Mouse (Mus musculus) hindbrain, embryonic 12.5 days (tissue): ENCODE results near the gene Vmn1r236. TPM values are rescaled to one million over a fixed set of nuclear protein-coding genes. Genes with fewer than 3 reads are reported as not detected.

ENCODE experiments used
- ATAC-seq: fragments of 200-750 bp; cut with Nextera tagmentation; 2 replicates; pipeline ENCODE4 v1.8.0; 2017; ENCODE audit warnings: moderate TSS enrichment; ENCODE audit not compliant: low FRiP score
- H3K27ac ChIP-seq: fragments of 300-500 bp; sonication (generic); 2 replicates; pipeline ENCODE4 v1.5.1; 2016; ENCODE audit warnings: mild to moderate bottlenecking
- H3K27me3 ChIP-seq: fragments of 300-500 bp; sonication (generic); 2 replicates; pipeline ENCODE4 v1.6.1; 2016; ENCODE audit warnings: mild to moderate bottlenecking
- H3K36me3 ChIP-seq: fragments of 300-500 bp; sonication (generic); 2 replicates; pipeline ENCODE4 v1.6.1; 2016; ENCODE audit warnings: mild to moderate bottlenecking
- H3K4me1 ChIP-seq: fragments of 300-500 bp; sonication (generic); 2 replicates; pipeline ENCODE4 v1.6.1; 2016
- H3K4me2 ChIP-seq: fragments of 300-500 bp; sonication (generic); replicated peaks from 2 replicates; pipeline ENCODE4 v1.6.1; 2016; ENCODE audit warnings: mild to moderate bottlenecking
- H3K4me3 ChIP-seq: fragments of 300-500 bp; sonication (generic); 2 replicates; pipeline ENCODE4 v1.5.1; 2016; ENCODE audit warnings: mild to moderate bottlenecking
- H3K9ac ChIP-seq: fragments of 300-500 bp; sonication (generic); 2 replicates; pipeline ENCODE4 v1.6.1; 2016; ENCODE audit warnings: mild to moderate bottlenecking, moderate library complexity
- H3K9me3 ChIP-seq: fragments of 300-500 bp; sonication (generic); replicated peaks from 2 replicates; pipeline ENCODE4 v1.6.1; 2016; ENCODE audit warnings: mild to moderate bottlenecking
- WGBS: fragments of 180-500 bp; shearing (Covaris S2); methylation state at CpG from one replicate; pipeline ENCODE4 v1.1.7; 2016; 5-methylcytosine and 5-hydroxymethylcytosine counted together
- microRNA-seq: library from miRNA; unstranded; fragments of <30 nt; microRNA quantifications from one replicate; pipeline ENCODE4, GENCODE M21; 2017
- polyA plus RNA-seq: library from polyadenylated mRNA; unstranded; fragments of >200 nt; fragmentation: Nextera tagmentation; extraction: Ambion mirVana; gene quantifications from 2 replicates; pipeline ENCODE4 v1.2.1, GENCODE M21; 2016

Gene Vmn1r236
- not detected in 2 replicates for polyA plus RNA-seq

DNA sequence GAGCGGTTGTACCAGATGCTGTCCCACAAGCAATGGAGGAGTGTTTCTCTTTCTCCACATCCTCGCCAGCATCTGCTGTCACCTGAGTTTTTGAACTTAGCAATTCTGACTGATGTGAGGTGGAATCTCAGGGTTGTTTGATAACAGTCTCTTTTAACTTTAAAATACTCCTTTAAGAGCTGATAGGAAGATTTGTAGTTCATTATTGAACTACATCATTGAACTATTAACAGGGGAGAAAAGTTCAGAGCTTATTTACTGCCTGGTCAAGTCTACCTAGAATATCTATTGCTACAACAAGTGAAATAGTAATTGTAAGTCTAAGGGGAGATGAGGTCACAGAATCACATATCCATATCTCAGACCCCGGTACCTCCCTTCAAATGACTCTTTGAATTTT, at the start of gene Vmn1r236:
Vmn1r236 (plus strand) TSS at position 301 of the 400 bp plus-strand sequence.
- ATAC-seq = no peak
- no peaks in the 10 kb centered on the region for H3K9me3 ChIP-seq
- H3K4me2 ChIP-seq = no peak within 1 kb of the TSS
- 73% methylated on average over 3 of the region's 3 CpGs for WGBS
- H3K9ac ChIP-seq = no peak within 1 kb of the TSS
- no peak within 1 kb of the TSS for H3K4me3 ChIP-seq
- H3K27me3 ChIP-seq = no peaks in the 10 kb centered on the region
- no peak within 1 kb of the TSS for H3K27ac ChIP-seq
- H3K36me3 ChIP-seq = no peaks in the 10 kb centered on the region
- no peaks in the 10 kb centered on the region for H3K4me1 ChIP-seq

DNA sequence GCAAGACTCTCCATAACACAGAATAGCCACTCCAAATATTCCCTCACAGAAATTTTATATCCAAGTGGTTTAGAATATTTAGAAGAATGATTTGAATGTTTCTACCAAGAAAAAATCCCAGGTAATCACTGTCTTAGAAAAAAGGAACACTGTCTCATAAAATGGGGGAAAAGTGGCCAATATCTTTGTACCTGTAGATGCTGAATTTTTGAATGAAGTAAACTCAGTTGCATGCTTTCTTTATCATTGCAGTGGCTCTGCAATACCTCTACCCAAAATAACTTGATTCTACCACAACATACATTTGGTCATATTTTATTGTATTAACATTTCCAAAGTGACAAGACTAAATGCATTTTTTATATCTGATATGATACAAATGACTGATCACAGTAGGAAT, 26.6 kb upstream of the Vmn1r236 start, which contains the start of gene Vmn1r235:
Vmn1r235 (plus strand) TSS at position 301 of the 400 bp plus-strand sequence.
- no peak for ATAC-seq
- no peaks in the 10 kb centered on the region for H3K36me3 ChIP-seq
- H3K27ac ChIP-seq = no peak within 1 kb of the TSS
- no peaks in the 10 kb centered on the region for H3K4me1 ChIP-seq
- no peak within 1 kb of the TSS for H3K4me2 ChIP-seq
- H3K4me3 ChIP-seq = no peak within 1 kb of the TSS
- H3K9me3 ChIP-seq = no peaks in the 10 kb centered on the region; the same call in 1 of the 2 replicates
- no peaks in the 10 kb centered on the region for H3K27me3 ChIP-seq
- no peak within 1 kb of the TSS for H3K9ac ChIP-seq

- WGBS = 12% methylated on average over 4 of the region's 4 CpGs
- no peaks in the 10 kb centered on the region for H3K27me3 ChIP-seq
- ATAC-seq = no peak
- H3K9ac ChIP-seq = no peak overlapping the region; the same call in 1 of the 2 replicates
- H3K9me3 ChIP-seq = no peaks in the 10 kb centered on the region
- no peak overlapping the region for H3K4me2 ChIP-seq
- H3K4me1 ChIP-seq = no peaks in the 10 kb centered on the region
- no peaks in the 10 kb centered on the region for H3K36me3 ChIP-seq
- H3K4me3 ChIP-seq = no peak overlapping the region
- H3K27ac ChIP-seq = no peak overlapping the region
Observed at GRCm38 (mm10) chr17:21272103-21272502, 10.6 kb upstream of the Vmn1r236 start.

DNA sequence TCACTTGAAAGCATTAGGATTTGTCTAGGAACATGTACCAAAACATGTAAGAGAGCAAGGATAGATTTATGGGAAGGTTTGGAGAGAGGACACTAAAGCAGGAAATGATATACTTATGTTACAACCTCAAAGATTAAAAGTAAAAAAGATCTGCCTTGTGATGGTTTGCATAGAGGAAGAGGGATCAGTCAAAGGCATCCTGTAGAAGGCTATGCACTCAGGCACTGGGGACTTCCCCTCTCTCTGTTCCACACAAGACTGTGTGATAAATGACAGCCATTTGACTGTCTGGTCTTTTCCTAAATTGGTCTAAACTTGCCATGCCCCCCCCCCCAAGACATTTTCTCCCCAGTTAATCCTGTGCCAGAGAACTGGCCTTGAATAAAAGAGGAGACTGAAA, 1.7 kb downstream of the Vmn1r236 start:
- Histone ChIP-seq H3K27ac (no peak overlapping the region), H3K9ac (no peak overlapping the region), H3K4me1 (no peaks in the 10 kb centered on the region), H3K4me3 (no peak overlapping the region), H3K9me3 (no peaks in the 10 kb centered on the region), H3K4me2 (no peak overlapping the region), H3K36me3 (no peaks in the 10 kb centered on the region), H3K27me3 (no peaks in the 10 kb centered on the region)
- no peak for ATAC-seq

GRCm38 (mm10) chr17:21289695-21290094, 7.0 kb downstream of the Vmn1r236 start:
- H3K27me3 ChIP-seq = no peaks in the 10 kb centered on the region
- H3K9me3 ChIP-seq = no peaks in the 10 kb centered on the region
- H3K4me3 ChIP-seq = no peak overlapping the region
- H3K27ac ChIP-seq = no peak overlapping the region
- no peak for ATAC-seq
- no peak overlapping the region for H3K4me2 ChIP-seq
- H3K36me3 ChIP-seq = no peaks in the 10 kb centered on the region
- no peaks in the 10 kb centered on the region for H3K4me1 ChIP-seq
- no peak overlapping the region for H3K9ac ChIP-seq

DNA sequence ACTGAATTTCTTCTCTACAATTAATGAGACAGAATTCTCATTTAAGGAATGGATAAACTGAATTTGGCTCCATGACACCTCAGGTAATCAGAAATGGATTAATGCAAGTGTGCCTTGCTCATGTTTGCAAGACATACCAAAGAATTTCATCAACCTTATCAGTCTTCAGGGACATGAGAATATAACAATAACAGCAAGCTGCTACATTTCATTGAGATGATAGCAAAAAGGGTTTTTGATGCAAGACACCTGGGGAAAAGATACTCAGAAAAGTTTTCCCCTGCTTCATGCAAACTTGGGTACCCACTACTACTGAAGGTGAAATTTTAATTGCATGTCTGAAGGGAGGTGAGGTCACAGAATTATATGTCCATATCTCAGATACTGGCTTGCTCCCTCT, 28.8 kb downstream of the Vmn1r236 start, which contains the start of gene Vmn1r237:
Vmn1r237 (plus strand) TSS at position 301 of the 400 bp plus-strand sequence.
- Histone ChIP-seq H3K36me3 (no peaks in the 10 kb centered on the region), H3K27ac (no peak within 1 kb of the TSS), H3K9me3 (0 out of 2 replicates have a peak, but pooled peaks cover 4% of the 10 kb centered on the region), H3K4me3 (no peak within 1 kb of the TSS), H3K4me1 (no peaks in the 10 kb centered on the region), H3K9ac (no peak within 1 kb of the TSS), H3K27me3 (no peaks in the 10 kb centered on the region), H3K4me2 (no peak within 1 kb of the TSS)
- no peak for ATAC-seq

Small RNA genes within 50 kb of the gene (microRNA-seq; reads per million reads assigned to microRNA genes)
- gene Gm26384 = not detected

Other genes with a start within 250 kb of the Vmn1r236 start
- gene Vmn1r234, start 56.9 kb upstream of the Vmn1r236 start, polyA plus RNA-seq = not detected in 2 replicates
- gene Vmn1r235, start 26.5 kb upstream of the Vmn1r236 start, polyA plus RNA-seq = not detected in 2 replicates
- not detected in 2 replicates for gene Vmn1r237, start 28.9 kb downstream of the Vmn1r236 start, polyA plus RNA-seq
- gene Zfp677, start 100.8 kb downstream of the Vmn1r236 start, polyA plus RNA-seq = 3.3 and 3.7 TPM in 2 replicates
- gene Zfp54, start 140.3 kb downstream of the Vmn1r236 start, polyA plus RNA-seq = 3.3 and 3.8 TPM in 2 replicates
- 14.0 and 14.4 TPM in 2 replicates for gene Zfp51, start 167.4 kb downstream of the Vmn1r236 start, polyA plus RNA-seq
- gene Zfp53, start 206.1 kb downstream of the Vmn1r236 start, polyA plus RNA-seq = 8.5 and 11.3 TPM in 2 replicates